Mouse (Mus musculus) stomach, embryonic 15.5 days (tissue): ENCODE results near the gene Itk. TPM values are rescaled to one million over a fixed set of nuclear protein-coding genes. Genes with fewer than 3 reads are reported as not detected.

Experiments
- ATAC-seq: fragments of 200-750 bp; cut with Nextera tagmentation; 2 replicates; pipeline ENCODE4 v1.8.0; 2017; ENCODE audit warnings: low read depth, moderate number of reproducible peaks, moderate TSS enrichment; ENCODE audit not compliant: insufficient read depth, low FRiP score
- H3K27ac ChIP-seq: fragments of 300-500 bp; sonication (generic); 2 replicates; pipeline ENCODE4 v1.5.1; 2015; ENCODE audit warnings: mild to moderate bottlenecking, inconsistent platforms
- H3K27me3 ChIP-seq: fragments of 300-500 bp; sonication (generic); replicated peaks from 2 replicates; pipeline ENCODE4 v1.6.1; 2015; ENCODE audit warnings: inconsistent platforms
- H3K36me3 ChIP-seq: fragments of 300-500 bp; sonication (generic); 2 replicates; pipeline ENCODE4 v1.6.1; 2015; ENCODE audit warnings: inconsistent platforms
- H3K4me1 ChIP-seq: fragments of 300-500 bp; sonication (generic); 2 replicates; pipeline ENCODE4 v1.6.1; 2015; ENCODE audit warnings: inconsistent platforms
- H3K4me2 ChIP-seq: fragments of 300-500 bp; sonication (generic); 2 replicates; pipeline ENCODE4 v1.6.1; 2015; ENCODE audit warnings: mild to moderate bottlenecking, inconsistent platforms
- H3K4me3 ChIP-seq: fragments of 300-500 bp; sonication (generic); replicated peaks from 2 replicates; pipeline ENCODE4 v1.5.1; 2015; ENCODE audit warnings: inconsistent platforms
- H3K9ac ChIP-seq: fragments of 300-500 bp; sonication (generic); 2 replicates; pipeline ENCODE4 v1.6.1; 2015; ENCODE audit warnings: inconsistent platforms
- H3K9me3 ChIP-seq: fragments of 300-500 bp; sonication (generic); 2 replicates; pipeline ENCODE4 v1.6.1; 2016; ENCODE audit warnings: inconsistent platforms
- WGBS: fragments of 180-500 bp; shearing (Covaris S2); methylation state at CpG from one replicate; pipeline ENCODE4 v1.1.7; 2015; 5-methylcytosine and 5-hydroxymethylcytosine counted together
- polyA plus RNA-seq: library from polyadenylated mRNA; unstranded; fragments of >200 nt; fragmentation: Nextera tagmentation; extraction: Ambion mirVana; gene quantifications from 2 replicates; pipeline ENCODE4 v1.2.1, GENCODE M21; 2015

Gene Itk
- polyA plus RNA-seq, 1 experiment from 2014 or later, result 0.26 TPM

GRCm38 (mm10) chr11:46278709-46279108 is 110.6 kb downstream of the Itk start:
- Histone ChIP-seq H3K36me3 (no peaks in the 10 kb centered on the region), H3K9me3 (no peaks in the 10 kb centered on the region), H3K4me2 (no peak overlapping the region), H3K27ac (no peak overlapping the region), H3K4me3 (no peak overlapping the region), H3K4me1 (no peaks in the 10 kb centered on the region), H3K27me3 (no peaks in the 10 kb centered on the region), H3K9ac (no peak overlapping the region)
- ATAC-seq, result no peak
- 88% methylated on average over 12 of the region's 12 CpGs for WGBS

GRCm38 (mm10) chr11:46278140-46278539 is 111.2 kb downstream of the Itk start:
- Histone ChIP-seq H3K4me1 (no peaks in the 10 kb centered on the region), H3K36me3 (no peaks in the 10 kb centered on the region), H3K27me3 (no peaks in the 10 kb centered on the region), H3K27ac (no peak overlapping the region), H3K9ac (no peak overlapping the region), H3K4me2 (no peak overlapping the region), H3K4me3 (no peak overlapping the region), H3K9me3 (no peaks in the 10 kb centered on the region)
- no peak for ATAC-seq
- whole genome bisulfite sequencing, result 84% methylated on average over 5 of the region's 5 CpGs

- Histone ChIP-seq H3K9me3 (no peaks in the 10 kb centered on the region), H3K27ac (no peak overlapping the region), H3K36me3 (no peaks in the 10 kb centered on the region), H3K4me3 (no peak overlapping the region), H3K27me3 (no peaks in the 10 kb centered on the region), H3K9ac (no peak overlapping the region), H3K4me2 (no peak overlapping the region), H3K4me1 (no peaks in the 10 kb centered on the region)
- no peak for ATAC-seq
- WGBS, result 43% methylated on average over 5 of the region's 5 CpGs
Measured at GRCm38 (mm10) chr11:46276778-46277177, 112.5 kb downstream of the Itk start.

GRCm38 (mm10) chr11:46276168-46276567 is 113.1 kb downstream of the Itk start:
- H3K36me3 ChIP-seq, result no peaks in the 10 kb centered on the region
- H3K9me3 ChIP-seq, result no peaks in the 10 kb centered on the region
- no peak overlapping the region for H3K4me3 ChIP-seq
- no peak overlapping the region for H3K4me2 ChIP-seq
- ATAC-seq, result no peak
- WGBS, result 88% methylated on average over 8 of the region's 8 CpGs
- H3K4me1 ChIP-seq, result no peaks in the 10 kb centered on the region
- H3K27ac ChIP-seq, result no peak overlapping the region
- no peak overlapping the region for H3K9ac ChIP-seq
- H3K27me3 ChIP-seq, result no peaks in the 10 kb centered on the region

GRCm38 (mm10) chr11:46275302-46275701 is 114.0 kb downstream of the Itk start:
- no peak overlapping the region for H3K4me3 ChIP-seq
- H3K27me3 ChIP-seq, result no peaks in the 10 kb centered on the region
- 10% methylated on average over 6 of the region's 6 CpGs for WGBS
- H3K9me3 ChIP-seq, result no peaks in the 10 kb centered on the region
- no peaks in the 10 kb centered on the region for H3K36me3 ChIP-seq
- H3K27ac ChIP-seq, result no peak overlapping the region
- ATAC-seq, result peak; percentile 73; the same call in 1 of the 2 replicates
- H3K4me2 ChIP-seq, result no peak overlapping the region
- H3K9ac ChIP-seq, result no peak overlapping the region
- H3K4me1 ChIP-seq, result no peaks in the 10 kb centered on the region

Other genes starting within 250 kb of the Itk start
- 4.1 and 4.3 TPM in 2 replicates for gene Nipal4, start 223.0 kb downstream of the Itk start, polyA plus RNA-seq
- gene Fndc9, start 154.0 kb downstream of the Itk start, polyA plus RNA-seq, result 0.10 and 0.18 TPM in 2 replicates
- gene Cyfip2, start 76.7 kb downstream of the Itk start, polyA plus RNA-seq, result 7.3 and 10.0 TPM in 2 replicates
- gene Fam71b, start 7.0 kb upstream of the Itk start, polyA plus RNA-seq, result not detected in 2 replicates
- gene Med7, start 47.4 kb upstream of the Itk start, polyA plus RNA-seq, result 64.7 and 65.4 TPM in 2 replicates
- gene Havcr2, start 65.4 kb upstream of the Itk start, polyA plus RNA-seq, result 0.06 and 0.17 TPM in 2 replicates
- not detected in 2 replicates for gene Gm12169, start 134.7 kb upstream of the Itk start, polyA plus RNA-seq
- not detected in 2 replicates for gene BC053393, start 182.0 kb upstream of the Itk start, polyA plus RNA-seq
- gene Dppa1, start 239.7 kb upstream of the Itk start, polyA plus RNA-seq, result not detected in 2 replicates